Mouse (Mus musculus) bone marrow, adult 2 months (tissue): ENCODE results near the gene Dusp1.

ENCODE experiments used
- CTCF ChIP-seq: fragments of 200-500 bp; IDR thresholded peaks from 2 replicates; pipeline ENCODE4 v1.5.1; 2011; ENCODE audit warnings: low read length, control low read depth; ENCODE audit not compliant: control insufficient read depth, insufficient read depth
- POLR2A ChIP-seq: fragments of 200-500 bp; IDR thresholded peaks from 2 replicates; pipeline ENCODE4 v1.6.1; 2011; ENCODE audit warnings: low read depth, mild to moderate bottlenecking, control low read depth, low read length, borderline replicate concordance; ENCODE audit not compliant: control insufficient read depth

DNA sequence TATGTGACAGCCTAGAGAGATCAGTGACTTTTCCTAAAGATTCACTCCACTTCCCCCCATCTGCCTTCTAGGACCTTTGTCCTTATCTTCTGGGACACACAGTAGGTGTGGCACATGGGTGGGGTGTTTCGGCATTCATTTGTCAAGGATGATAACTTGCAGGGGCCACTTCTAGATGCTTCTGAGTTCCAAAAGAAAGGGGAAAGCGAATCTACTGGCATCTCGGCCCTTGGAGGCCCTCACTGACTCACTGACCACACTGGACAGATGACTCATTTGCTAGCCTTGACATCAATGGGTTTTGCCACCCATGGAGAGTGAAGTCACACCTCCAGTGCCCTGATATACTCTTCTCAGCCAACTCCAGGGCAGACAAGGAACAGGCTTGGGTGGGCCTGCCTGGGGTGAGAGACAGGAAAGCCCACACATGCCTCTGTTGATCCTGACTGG, 47.3 kb downstream of the Dusp1 start:
- TF ChIP-seq CTCF (no peak), POLR2A (no peak)
